Mouse (Mus musculus): ENCODE measurements around the gene Stum.

GRCm38 (mm10) chr1:180485346-180485745, 2.0 kb upstream of the Stum start:
- TF ChIP-seq POLR2AphosphoS5 (IDR thresholded peaks at IDR 0.05; ENCODE audit: insufficient replicate concordance, low read depth, low read length) (no peak), CTCF (IDR thresholded peaks at IDR 0.05; ENCODE audit: low read depth, low read length) (no peak), GATA1 (IDR thresholded peaks at IDR 0.05; ENCODE audit: borderline replicate concordance, low read length) (no peak), GATA2 (IDR thresholded peaks at IDR 0.05; ENCODE audit: borderline replicate concordance, low read depth, low read length) (no peak), TAL1 (conservative IDR thresholded peaks at IDR 0.05; ENCODE audit: low read depth, low read length) (no peak)
